15 mouse cellular contexts compared by ENCODE assay signal in the genomic region with DNA sequence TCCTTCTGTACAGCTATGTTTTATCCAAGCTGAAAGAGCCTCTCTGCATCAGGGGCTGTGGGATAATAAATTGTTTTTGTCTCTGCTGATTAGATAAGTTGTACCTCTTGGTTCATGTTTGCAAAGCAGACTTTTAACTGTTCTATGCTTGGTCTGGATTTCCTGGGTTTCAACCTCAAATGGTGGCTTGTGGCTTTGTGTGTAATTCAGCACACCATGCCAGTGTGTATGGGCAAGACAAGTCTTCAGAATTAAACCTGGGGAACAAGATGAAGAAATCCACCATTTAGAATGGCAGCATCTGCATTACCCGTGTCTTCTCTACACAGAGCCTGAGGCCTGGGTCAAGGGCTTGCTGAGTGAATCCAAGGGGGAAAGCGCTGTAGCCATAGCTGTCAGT.
"Had no signal": no experiment of that assay in that cellular context is flagged by ENCODE, and none has a peak within 500 bp of the region (broad histone marks: within the 10 kb centered on the region; RNA-seq: fewer than 3 reads in every experiment).

No protein-coding gene starts in this region.

- H3K27me3 ChIP-seq: liver, embryonic 15.5 days had no signal

- H3K27ac ChIP-seq: left cerebral cortex, adult 2 months; limb, embryonic 10.5 days; liver, embryonic 15.5 days had no signal

- H3K4me2 ChIP-seq: liver, embryonic 11.5 days; liver, embryonic 15.5 days; midbrain, embryonic 11.5 days had no signal

- H3K4me3 ChIP-seq: left cerebral cortex, adult 2 months; limb, embryonic 10.5 days; liver, embryonic 15.5 days; megakaryocyte, embryonic 14.5 days had no signal

- H3K9ac ChIP-seq: liver, embryonic 15.5 days had no signal

- H3K4me1 ChIP-seq: limb, embryonic 10.5 days; liver, embryonic 15.5 days had no signal

- H3K9me3 ChIP-seq: limb, embryonic 10.5 days; liver, embryonic 15.5 days; megakaryocyte, embryonic 14.5 days had no signal

- ATAC-seq: lung, postnatal 0 days; midbrain, embryonic 16.5 days had no signal

- H3K36me3 ChIP-seq: limb, embryonic 10.5 days; liver, embryonic 15.5 days had no signal

- DNase-seq: kidney, adult 18-20 months; kidney, postnatal 25 days; lung, adult 2 months; lung, postnatal 36 days; right cerebral cortex, postnatal 14 days; thymus, adult 18-20 months; thymus, postnatal 36 days had no signal
